Mouse (Mus musculus) stomach, postnatal 0 days (tissue): ENCODE results near the gene Nudt19. TPM values are rescaled to one million over a fixed set of nuclear protein-coding genes. Genes with fewer than 3 reads are reported as not detected.

Experiments
- ATAC-seq: fragments of 200-750 bp; cut with Nextera tagmentation; 2 replicates; pipeline ENCODE4 v1.8.0; 2017; ENCODE audit not compliant: low FRiP score, low TSS enrichment
- DNase-seq: peaks from one replicate; pipeline ENCODE4 v3.0.0-alpha.2; 2016; ENCODE audit warnings: low spot score
- H3K27ac ChIP-seq: fragments of 300-500 bp; sonication (generic); replicated peaks from 2 replicates; pipeline ENCODE4 v1.5.1; 2014; ENCODE audit warnings: mild to moderate bottlenecking, control low read depth
- H3K27me3 ChIP-seq: fragments of 300-500 bp; sonication (generic); 2 replicates; pipeline ENCODE4 v1.6.1; 2014; ENCODE audit warnings: low read length; ENCODE audit not compliant: control insufficient read depth, insufficient read depth
- H3K36me3 ChIP-seq: fragments of 300-500 bp; sonication (generic); 2 replicates; pipeline ENCODE4 v1.6.1; 2014; ENCODE audit warnings: low read length, mixed read lengths; ENCODE audit not compliant: control insufficient read depth, insufficient read depth
- H3K4me1 ChIP-seq: fragments of 300-500 bp; sonication (generic); replicated peaks from 2 replicates; pipeline ENCODE4 v1.6.1; 2014; ENCODE audit warnings: antibody characterized with exemption; ENCODE audit not compliant: control insufficient read depth, insufficient read depth
- H3K4me2 ChIP-seq: fragments of 300-500 bp; sonication (generic); replicated peaks from 2 replicates; pipeline ENCODE4 v1.6.1; 2014; ENCODE audit warnings: low read depth, mild to moderate bottlenecking, control low read depth, moderate library complexity
- H3K4me3 ChIP-seq: fragments of 300-500 bp; sonication (generic); 2 replicates; pipeline ENCODE4 v1.5.1; 2014; ENCODE audit warnings: low read depth, low read length, control low read depth
- H3K9ac ChIP-seq: fragments of 300-500 bp; sonication (generic); 2 replicates; pipeline ENCODE4 v1.6.1; 2014; ENCODE audit warnings: mild to moderate bottlenecking, low read length, control low read depth, mixed read lengths
- H3K9me3 ChIP-seq: fragments of 300-500 bp; sonication (generic); 2 replicates; pipeline ENCODE4 v1.6.1; 2016; ENCODE audit warnings: low read length; ENCODE audit not compliant: control insufficient read depth
- CTCF ChIP-seq: IDR thresholded peaks from 2 replicates; pipeline ENCODE4 v1.5.1; 2016; ENCODE audit warnings: antibody characterized with exemption, low read depth, mild to moderate bottlenecking, moderate library complexity
- EP300 ChIP-seq: optimal IDR thresholded peaks from 2 replicates; pipeline ENCODE3; 2016; ENCODE audit warnings: antibody characterized with exemption
- WGBS: fragments of 180-500 bp; shearing (Covaris S2); extraction: QIAGEN DNeasy Blood & Tissue Kit; methylation state at CpG from one replicate; pipeline ENCODE4 v1.1.7; 2014; 5-methylcytosine and 5-hydroxymethylcytosine counted together
- polyA plus RNA-seq: library from polyadenylated mRNA; unstranded; fragments of >200 nt; fragmentation: Nextera tagmentation; extraction: Ambion mirVana; gene quantifications from 2 replicates; pipeline ENCODE4 v1.2.1, GENCODE M21; 2015

The Nudt19 gene
- 60.8 and 68.9 TPM in 2 replicates for polyA plus RNA-seq

GRCm38 (mm10) chr7:35556205-35556603, at the start of gene Nudt19:
Gene Nudt19, minus strand, starts transcription at chr7:35556304.
- 64% methylated on average over 4 of the region's 4 CpGs for WGBS

GRCm38 (mm10) chr7:35602766-35603165, 46.7 kb upstream of the Nudt19 start:
- Histone ChIP-seq H3K4me3 (no peak overlapping the region), H3K9ac (no peak overlapping the region), H3K27me3 (no peaks in the 10 kb centered on the region), H3K36me3 (peaks cover 17% of the 10 kb centered on the region), H3K27ac (no peak overlapping the region), H3K9me3 (no peaks in the 10 kb centered on the region), H3K4me2 (no peak overlapping the region), H3K4me1 (no peaks in the 10 kb centered on the region)
- ATAC-seq (no peak), DNase-seq (no peak)
- WGBS, result 95% methylated on average over 5 of the region's 5 CpGs
- TF ChIP-seq CTCF (no peak), EP300 (no peak)

More at GRCm38 (mm10) chr7:35556205-35556603, at the start of gene Nudt19:
- ATAC-seq (no peak), DNase-seq (no peak)
- no peaks in the 10 kb centered on the region for H3K36me3 ChIP-seq
- peak within 1 kb of the TSS; percentile 100 for H3K4me2 ChIP-seq
- peak within 1 kb of the TSS; percentile 99 for H3K27ac ChIP-seq
- no peaks in the 10 kb centered on the region for H3K9me3 ChIP-seq
- TF ChIP-seq EP300, result no peak
- TF ChIP-seq CTCF, result no peak
- H3K4me1 ChIP-seq, result no peaks in the 10 kb centered on the region
- no peaks in the 10 kb centered on the region for H3K27me3 ChIP-seq
- peak within 1 kb of the TSS; percentile 99 for H3K9ac ChIP-seq
- H3K4me3 ChIP-seq, result peak within 1 kb of the TSS; percentile 90

DNA sequence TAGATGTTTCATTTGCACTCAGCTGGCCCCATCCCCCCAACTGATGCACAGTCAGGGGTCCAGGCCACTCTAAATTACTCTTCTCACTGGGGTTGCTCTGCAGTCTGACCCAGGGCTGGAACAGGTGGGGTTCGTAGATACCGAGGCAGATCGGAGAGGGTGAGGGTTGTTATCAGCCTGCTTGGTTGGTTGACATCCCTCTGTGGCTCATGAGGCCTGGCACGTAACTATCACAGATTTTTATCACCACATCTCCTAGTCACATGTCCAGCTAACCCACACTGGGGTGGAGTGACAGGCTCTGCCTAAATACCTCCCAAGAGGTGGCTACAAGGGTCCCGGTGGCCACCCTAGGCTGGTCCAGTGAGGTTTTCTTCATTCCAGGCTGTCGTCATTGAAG, 45.0 kb upstream of the Nudt19 start:
- no peak overlapping the region for H3K4me3 ChIP-seq
- H3K27me3 ChIP-seq, result no peaks in the 10 kb centered on the region
- H3K9me3 ChIP-seq, result no peaks in the 10 kb centered on the region
- no peak overlapping the region for H3K9ac ChIP-seq
- TF ChIP-seq EP300, result no peak
- TF ChIP-seq CTCF, result no peak
- ATAC-seq (no peak), DNase-seq (no peak)
- no peak overlapping the region for H3K4me2 ChIP-seq
- WGBS, result 88% methylated on average over 6 of the region's 6 CpGs
- no peaks in the 10 kb centered on the region for H3K4me1 ChIP-seq
- peaks cover 8% of the 10 kb centered on the region for H3K36me3 ChIP-seq
- 0 out of 2 replicates have a peak overlapping the region, but pooled peaks have one; percentile 50 for H3K27ac ChIP-seq

DNA sequence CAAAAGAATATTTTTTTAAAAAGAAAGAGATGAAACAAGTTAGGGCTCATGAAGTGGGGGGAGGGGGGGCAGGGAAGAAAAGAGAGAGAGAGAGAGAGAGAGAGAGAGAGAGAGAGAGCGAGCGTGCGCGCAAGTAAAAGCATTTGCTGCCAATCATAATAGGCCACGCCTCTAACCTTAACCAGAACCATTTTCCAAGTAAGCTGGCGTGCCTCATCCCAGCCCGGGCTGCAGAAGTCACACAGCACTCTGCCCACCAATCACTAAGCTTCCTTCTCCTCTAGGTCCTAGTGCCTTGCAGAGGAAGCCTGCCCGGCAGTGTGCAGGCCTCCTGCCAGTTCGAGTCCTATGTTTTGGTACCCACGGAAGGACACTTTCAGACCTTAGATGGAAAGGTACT, 43.9 kb upstream of the Nudt19 start:
- Histone ChIP-seq H3K9ac (no peak overlapping the region), H3K4me1 (no peaks in the 10 kb centered on the region), H3K36me3 (peaks cover 8% of the 10 kb centered on the region), H3K4me2 (no peak overlapping the region), H3K27ac (no peak overlapping the region), H3K27me3 (no peaks in the 10 kb centered on the region), H3K4me3 (no peak overlapping the region), H3K9me3 (no peaks in the 10 kb centered on the region)
- TF ChIP-seq CTCF (no peak), EP300 (no peak)
- ATAC-seq (no peak), DNase-seq (no peak)
- WGBS, result 85% methylated on average over 10 of the region's 10 CpGs

GRCm38 (mm10) chr7:35599492-35599891, 43.4 kb upstream of the Nudt19 start:
- Histone ChIP-seq H3K4me3 (no peak overlapping the region), H3K9me3 (no peaks in the 10 kb centered on the region), H3K4me2 (no peak overlapping the region), H3K27ac (no peak overlapping the region), H3K4me1 (no peaks in the 10 kb centered on the region), H3K36me3 (peaks cover 8% of the 10 kb centered on the region), H3K27me3 (no peaks in the 10 kb centered on the region), H3K9ac (no peak overlapping the region)
- no peak for DNase-seq
- no peak for ATAC-seq
- WGBS, result 76% methylated on average over 9 of the region's 9 CpGs
- no peak for TF ChIP-seq EP300
- TF ChIP-seq CTCF, result peak; percentile 27; the same call in 1 of the 2 replicates

DNA sequence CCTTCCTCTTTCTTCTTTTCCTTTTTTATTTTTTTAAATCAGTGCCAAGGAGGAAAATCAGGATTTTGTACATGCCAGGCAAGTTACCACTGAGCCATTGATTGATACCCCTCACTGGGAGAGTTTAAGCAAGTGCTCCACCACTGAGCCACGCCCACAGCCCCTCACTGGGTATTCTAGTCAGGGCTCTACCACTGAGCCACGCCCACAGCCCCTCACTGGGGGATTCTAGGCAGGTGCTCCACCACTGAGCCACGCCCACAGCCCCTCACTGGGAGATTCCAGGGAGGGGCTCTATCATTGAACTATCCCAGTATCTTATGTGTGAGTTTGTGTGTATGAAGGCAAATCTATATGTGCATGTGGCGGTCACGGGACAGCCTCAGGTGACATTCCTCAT, 38.2 kb upstream of the Nudt19 start:
- no peaks in the 10 kb centered on the region for H3K27me3 ChIP-seq
- peaks cover 10% of the 10 kb centered on the region for H3K36me3 ChIP-seq
- no peaks in the 10 kb centered on the region for H3K4me1 ChIP-seq
- WGBS, result 89% methylated on average over 5 of the region's 5 CpGs
- H3K4me2 ChIP-seq, result no peak overlapping the region
- no peak overlapping the region for H3K9ac ChIP-seq
- DNase-seq (no peak), ATAC-seq (no peak)
- TF ChIP-seq CTCF (no peak), EP300 (no peak)
- no peaks in the 10 kb centered on the region for H3K9me3 ChIP-seq
- no peak overlapping the region for H3K27ac ChIP-seq
- H3K4me3 ChIP-seq, result no peak overlapping the region
